ENCODE assay signal across 8 mouse cellular contexts in genomic region chr10:13323139-13323805, GRCm38 (mm10).
DNase-seq lines count a peak whose midpoint lies in the region; ATAC-seq and TF ChIP-seq lines count a peak whose summit lies in the region.

No protein-coding gene starts in this region.

- H3K27me3 ChIP-seq in embryonic facial prominence, embryonic 15.5 days, result no peaks in the 10 kb centered on the region
- H3K27me3 ChIP-seq in hindbrain, embryonic 15.5 days, result no peaks in the 10 kb centered on the region

- H3K36me3 ChIP-seq in embryonic facial prominence, embryonic 15.5 days, result no peaks in the 10 kb centered on the region
- H3K36me3 ChIP-seq in hindbrain, embryonic 15.5 days, result no peaks in the 10 kb centered on the region

- intact Hi-C loops in gastrocnemius, adult 2 months (cut with DNase I), result no loop called here

- H3K4me3 ChIP-seq in gastrocnemius, adult 2 months, result peak overlapping the region; percentile 87
- H3K4me3 ChIP-seq in embryonic facial prominence, embryonic 15.5 days (replicated peaks), result peak overlapping the region; percentile 63
- H3K4me3 ChIP-seq in hindbrain, embryonic 15.5 days, result peak overlapping the region; percentile 70

- TF ChIP-seq CTCF in gastrocnemius, adult 2 months (IDR thresholded peaks at IDR 0.05), result no peak

- H3K9me3 ChIP-seq in embryonic facial prominence, embryonic 15.5 days (replicated peaks), result no peaks in the 10 kb centered on the region
- no peaks in the 10 kb centered on the region for H3K9me3 ChIP-seq in hindbrain, embryonic 15.5 days

- peak overlapping the region; percentile 88 for H3K9ac ChIP-seq in embryonic facial prominence, embryonic 15.5 days
- H3K9ac ChIP-seq in hindbrain, embryonic 15.5 days, result peak overlapping the region; percentile 58; the same call in 1 of the 2 replicates

- no peak for DNase-seq in gastrocnemius, adult 2 months
- DNase-seq in gastrocnemius, postnatal 25 days, result no peak
- peak; percentile 31 to 51 for DNase-seq in lung, adult 18-20 months
- DNase-seq in retina, embryonic 14.5 days (ENCODE audit: low spot score), result peak; percentile 39
- no peak for DNase-seq in spleen, postnatal 36 days (ENCODE audit: low spot score in 2 of 2)
- no peak for DNase-seq in layer of hippocampus, adult 8-10 months (ENCODE audit: low spot score in 2 of 2)

- H3K4me1 ChIP-seq in embryonic facial prominence, embryonic 15.5 days, result peaks cover 6% of the 10 kb centered on the region
- H3K4me1 ChIP-seq in hindbrain, embryonic 15.5 days (replicated peaks), result peaks cover 13% of the 10 kb centered on the region

- ATAC-seq in embryonic facial prominence, embryonic 15.5 days (ENCODE audit: insufficient number of reproducible peaks, low FRiP score, low TSS enrichment, low read depth), result peak; percentile 52
- peak; percentile 9; the same call in 1 of the 2 replicates for ATAC-seq in hindbrain, embryonic 15.5 days (ENCODE audit: low FRiP score, low read depth)

- peak overlapping the region; percentile 93 for H3K27ac ChIP-seq in gastrocnemius, adult 2 months
- H3K27ac ChIP-seq in embryonic facial prominence, embryonic 15.5 days (replicated peaks), result peak overlapping the region; percentile 98
- 0 out of 2 replicates have a peak overlapping the region, but pooled peaks have one; percentile 5 for H3K27ac ChIP-seq in hindbrain, embryonic 15.5 days (replicated peaks)

- 12% methylated on average over 12 of the region's 12 CpGs for WGBS in embryonic facial prominence, embryonic 15.5 days
- 26% methylated on average over 12 of the region's 12 CpGs for whole genome bisulfite sequencing in hindbrain, embryonic 15.5 days

- H3K4me2 ChIP-seq in embryonic facial prominence, embryonic 15.5 days (replicated peaks), result peak overlapping the region; percentile 76
- H3K4me2 ChIP-seq in hindbrain, embryonic 15.5 days, result peak overlapping the region; percentile 96

Comparison
In these comparisons a context has a peak if more than half of its experiments do, and no peak if none do; other contexts are left out.
1. DNase-seq: peak in lung, adult 18-20 months (2 of 2) and retina, embryonic 14.5 days (single experiment); none in gastrocnemius, adult 2 months (single experiment), gastrocnemius, postnatal 25 days (single experiment), spleen, postnatal 36 days (0 of 2) and layer of hippocampus, adult 8-10 months (0 of 2).
2. H3K27ac ChIP-seq: peak in every context shown above with its lines; median percentile 98 in embryonic facial prominence, embryonic 15.5 days; 93 in gastrocnemius, adult 2 months; 5 in hindbrain, embryonic 15.5 days.
3. Peak in every context shown above with its lines, with median percentiles within 50 percentile points of each other: H3K4me3 ChIP-seq.